Mouse (Mus musculus) heart, postnatal 14 days (tissue): ENCODE results near the gene Wtip. TPM values are rescaled to one million over a fixed set of nuclear protein-coding genes. Genes with fewer than 3 reads are reported as not detected.
"Not testable (repeated sequence)": the region's sequence is repeated elsewhere in the genome, so short reads cannot be mapped to it uniquely, and the experiment has no call there.

ENCODE experiments used
- DNase-seq, 2 experiments: peaks; one replicate each; pipeline ENCODE4 v3.0.0; 2021 to 2022
- intact Hi-C: fragments of 180-260 bp; cut with DNase I; formaldehyde crosslinking; loops from one replicate; pipeline ENCODE4 v1.15.1; 2025
- long read RNA-seq, 2 experiments: library from polyadenylated mRNA; stranded (forward); transcript quantifications; one replicate each; pipeline ENCODE4 v2.0.0; 2021
- total RNA-seq, 2 experiments: library from RNA; stranded (reverse); gene quantifications; 2 replicates each; pipeline ENCODE4 v1.2.3; 2021

The Wtip gene
- 10 to 100 TPM; 14.0 to 15.7 TPM for total RNA-seq
- long read RNA-seq, experiment 1, transcript Wtip-201 (8 exons, 1,962 nt) = major isoform, 27 of 30 reads
- long read RNA-seq, experiment 1, partial matches to known transcripts = 0 of 30 reads
- long read RNA-seq, experiment 1, other reads (novel, unspliced or antisense) = 3 of 30 reads
- long read RNA-seq, experiment 2, transcript Wtip-201 (8 exons, 1,962 nt) = major isoform, 17 of 19 reads
- long read RNA-seq, experiment 2, partial matches to known transcripts = 0 of 19 reads
- long read RNA-seq, experiment 2, other reads (novel, unspliced or antisense) = 2 of 19 reads

DNA sequence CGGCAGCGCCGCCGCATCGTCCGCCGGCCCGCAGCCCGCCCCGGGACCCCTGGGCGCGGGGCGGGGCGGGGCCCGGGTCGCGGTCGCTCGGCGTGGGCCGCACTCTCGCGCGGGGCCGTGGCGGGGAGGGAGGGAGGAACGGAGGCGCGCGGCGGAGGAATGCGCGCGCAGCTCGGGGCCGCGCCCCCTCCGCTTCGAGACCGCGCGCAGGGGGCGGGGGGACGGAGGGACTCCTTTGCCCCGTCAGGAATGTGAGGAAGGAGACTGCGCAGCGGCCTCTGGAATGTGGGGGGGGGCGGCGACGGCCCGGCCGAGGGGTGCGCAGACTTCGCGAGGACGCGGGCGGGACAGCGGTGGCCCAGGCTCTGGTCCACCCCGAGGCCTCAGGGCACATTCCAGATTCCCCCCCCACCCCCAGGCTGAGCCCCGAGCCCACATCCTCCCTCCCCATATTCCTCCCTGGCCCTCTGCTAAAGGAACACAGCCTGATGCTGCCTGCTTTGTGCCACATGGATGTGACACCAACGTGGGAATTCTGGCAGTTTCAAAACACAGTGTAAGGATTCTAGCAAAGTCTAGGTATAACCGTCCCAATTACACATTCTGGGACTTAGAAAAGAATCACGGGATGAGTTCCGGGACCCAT lies at the start of gene Wtip:
TSS of gene Wtip (minus strand) at position 152 of the 646 bp plus-strand sequence.
- DNase-seq = peak; percentile 87 to 88
- intact Hi-C loops = no loop called here

DNA sequence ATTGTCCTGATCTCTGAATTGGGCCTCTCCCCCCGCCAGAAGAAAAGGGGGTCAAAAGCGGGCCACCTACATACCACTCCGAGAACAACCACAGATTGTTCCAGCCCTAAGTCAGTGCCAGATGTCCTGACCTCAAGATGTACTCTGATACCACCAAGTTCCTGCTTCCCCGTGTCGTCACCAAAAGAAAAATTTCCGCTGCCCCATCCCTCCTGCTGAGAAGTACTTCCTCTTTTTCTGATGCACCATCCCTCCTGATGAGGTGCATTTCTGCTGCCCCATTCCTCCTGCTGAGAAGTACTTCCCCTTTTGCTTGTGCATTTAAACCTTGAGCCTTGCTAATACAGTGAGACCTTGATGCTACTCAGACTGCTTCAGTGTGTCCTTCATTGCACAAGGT lies 43.2 kb upstream of the Wtip start:
- intact Hi-C loops, DNase-seq: not testable (repeated sequence)

DNA sequence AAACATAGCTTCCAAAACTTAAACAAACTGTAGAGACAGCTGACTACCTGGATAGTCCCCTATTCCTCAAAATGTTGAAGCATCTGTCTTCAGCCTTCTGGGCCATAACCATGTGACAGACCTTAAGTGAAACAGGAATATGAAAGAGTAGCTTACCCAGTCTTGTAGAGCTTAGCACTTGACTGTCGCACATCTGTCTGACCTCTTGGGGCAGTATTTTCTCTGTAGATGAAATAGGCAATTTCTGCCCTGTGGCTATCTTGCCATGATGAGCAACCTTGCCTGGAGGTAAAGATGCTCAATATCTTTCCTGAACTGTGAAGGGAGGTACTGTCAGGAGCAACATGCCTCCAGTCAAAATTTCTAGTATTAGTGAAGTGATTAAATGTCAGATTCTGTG lies 39.2 kb upstream of the Wtip start:
- DNase-seq = no peak
- intact Hi-C loops = no loop called here

DNA sequence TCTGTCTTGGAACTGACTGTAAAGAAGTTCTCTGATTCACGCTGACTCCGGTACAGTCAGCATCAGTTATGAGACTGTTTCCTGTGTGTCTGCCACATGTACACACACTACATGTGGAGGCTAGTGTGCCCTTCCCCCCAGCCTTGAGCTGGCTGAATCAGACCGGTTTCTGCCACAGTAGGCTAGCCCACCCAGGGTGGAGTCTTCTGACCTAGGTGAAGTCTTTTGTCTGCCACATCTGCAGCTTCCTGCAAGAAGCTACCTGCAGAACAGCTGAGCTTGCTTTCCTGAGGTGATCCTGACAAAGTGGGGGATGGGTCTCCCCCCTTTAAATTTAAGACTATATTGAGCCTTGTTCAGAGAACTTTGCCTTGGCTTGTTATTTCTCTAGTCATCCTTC lies 36.4 kb upstream of the Wtip start, which contains the start of gene Uba2:
TSS of gene Uba2 (minus strand) at position 146 of the 400 bp plus-strand sequence.
- DNase-seq = no peak
- intact Hi-C loops = no loop called here

DNA sequence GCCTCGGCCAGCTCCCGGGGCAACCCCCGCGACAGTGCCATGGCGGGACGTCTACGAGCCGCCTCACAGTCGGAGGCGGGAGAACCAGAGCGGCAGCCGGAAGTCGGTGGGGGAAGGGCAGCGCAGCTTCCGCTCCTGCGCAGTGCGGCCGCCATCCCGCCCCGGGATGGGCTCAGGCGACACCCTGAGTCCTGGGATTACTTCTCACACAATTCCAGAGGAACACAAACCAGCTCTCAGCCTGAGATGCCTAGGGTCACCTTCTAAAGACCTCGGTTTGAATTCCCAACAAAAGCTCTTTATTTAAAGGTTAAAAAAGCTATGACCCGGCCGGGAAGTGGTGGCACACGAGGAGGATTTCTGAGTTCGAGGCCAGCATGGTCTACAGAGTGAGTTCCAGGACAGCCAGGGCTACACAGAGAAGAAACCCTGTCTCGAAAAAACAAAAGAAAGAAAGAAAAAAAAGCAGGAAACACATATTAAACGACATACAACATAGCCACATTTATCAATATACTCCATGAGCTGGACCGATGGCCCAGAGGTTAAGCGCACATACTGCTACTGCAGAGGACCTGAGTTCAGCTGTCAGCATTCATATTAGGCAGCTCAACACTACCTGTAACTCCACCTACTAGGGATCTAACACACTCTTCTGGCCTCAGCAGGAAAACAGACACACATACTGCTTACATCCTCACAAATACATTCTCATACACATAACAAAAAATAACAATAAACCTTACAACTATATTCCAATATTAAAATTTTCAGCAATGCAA lies 35.6 kb upstream of the Wtip start:
- intact Hi-C loops = no loop called here
- peak; percentile 93 to 96 for DNase-seq

DNA sequence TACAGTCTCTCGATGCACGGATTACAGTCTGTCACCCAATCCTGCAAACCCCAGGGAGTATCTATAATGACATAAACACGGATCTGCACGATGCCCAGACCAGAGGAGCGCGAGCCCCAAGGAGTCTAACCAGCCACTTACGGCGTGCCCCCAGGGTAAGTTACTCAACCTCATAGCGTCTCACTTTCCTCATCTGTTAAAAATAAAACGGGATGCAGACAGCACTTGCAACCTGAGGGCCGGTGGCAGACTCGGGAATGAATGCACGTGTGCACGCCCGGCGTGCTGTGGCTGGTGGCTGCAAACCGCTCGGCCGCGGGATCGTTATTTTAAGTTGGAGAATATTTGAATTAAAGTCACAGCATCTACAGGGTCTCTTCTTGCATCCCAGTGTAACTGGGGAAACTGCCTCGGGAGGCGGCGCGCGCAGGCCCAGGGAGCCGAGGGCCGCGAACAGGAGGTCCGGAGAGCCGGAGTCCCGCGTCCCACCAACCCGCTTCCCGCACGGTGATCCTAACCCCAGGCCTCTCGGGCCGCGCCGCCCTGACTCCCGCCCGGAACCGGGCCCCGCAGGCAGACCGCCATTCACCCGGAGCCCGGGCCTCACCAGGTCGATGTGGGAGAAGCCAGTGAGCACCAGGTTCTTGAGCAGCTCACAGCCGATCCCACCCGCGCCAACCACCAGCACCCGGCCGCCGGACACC lies 34.9 kb upstream of the Wtip start:
- intact Hi-C loops = no loop called here

DNA sequence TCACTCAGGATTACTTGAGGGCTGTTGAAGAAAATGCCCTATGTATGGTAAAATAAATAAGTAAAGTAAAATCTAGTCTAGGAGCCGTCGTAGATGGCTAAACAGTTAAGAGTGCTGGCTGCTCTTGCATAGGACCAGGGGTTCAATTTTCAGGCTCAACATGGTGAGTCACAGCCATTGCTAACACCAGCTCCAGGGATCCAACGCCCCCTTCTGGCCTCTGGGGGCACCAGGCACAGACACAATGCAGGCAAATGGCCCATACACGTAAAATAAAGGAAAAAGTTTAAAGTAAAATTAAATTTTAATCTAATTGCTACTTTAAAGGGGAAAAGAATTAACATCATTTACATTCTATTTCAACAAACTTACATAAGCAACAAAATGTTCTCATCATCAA lies 33.8 kb upstream of the Wtip start:
- intact Hi-C loops = no loop called here
- DNase-seq = peak in 1 of 2 experiments; percentile 19

More for the DNA sequence above, 34.9 kb upstream of the Wtip start:
- DNase-seq = peak in 1 of 2 experiments; percentile 7

DNA sequence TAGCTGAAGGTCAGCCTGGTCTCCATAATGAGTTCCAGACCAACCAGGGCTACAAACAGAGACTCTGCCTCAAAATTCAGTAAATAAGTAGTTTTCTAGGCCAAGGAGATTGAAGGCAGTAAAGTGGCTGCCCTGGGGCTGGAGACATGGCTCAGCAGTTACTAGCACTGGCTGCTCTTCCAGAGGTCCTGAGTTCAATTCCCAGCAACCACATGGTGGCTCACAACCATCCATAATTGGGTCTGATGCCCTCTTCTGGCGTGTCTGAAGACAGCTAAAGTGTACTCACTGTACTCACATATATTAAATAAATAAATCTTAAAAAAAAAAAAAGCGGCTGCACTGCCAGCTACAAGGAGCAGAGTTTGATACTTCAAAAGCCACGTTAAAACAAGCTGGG lies 32.9 kb upstream of the Wtip start:
- no peak for DNase-seq
- intact Hi-C loops = no loop called here

DNA sequence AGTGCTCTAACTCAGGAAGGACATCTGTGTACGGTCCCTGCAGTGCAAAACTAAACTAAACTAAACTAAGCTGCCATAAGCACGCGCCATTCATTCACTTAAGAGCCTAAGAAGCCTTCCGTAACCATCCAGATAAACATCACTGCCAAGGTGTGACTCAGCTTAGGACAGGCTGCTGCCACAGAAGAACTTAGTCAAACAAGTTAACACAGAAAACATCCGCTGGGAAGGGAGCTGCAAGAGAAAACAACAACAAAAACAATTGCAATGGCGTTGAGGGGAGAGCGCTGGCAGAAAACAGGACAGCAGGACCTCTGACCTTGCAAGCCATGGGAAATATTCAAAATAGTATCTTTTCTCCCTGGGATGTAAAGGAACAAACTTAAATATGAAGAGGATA lies 31.6 kb upstream of the Wtip start:
- DNase-seq = no peak
- intact Hi-C loops = no loop called here

DNA sequence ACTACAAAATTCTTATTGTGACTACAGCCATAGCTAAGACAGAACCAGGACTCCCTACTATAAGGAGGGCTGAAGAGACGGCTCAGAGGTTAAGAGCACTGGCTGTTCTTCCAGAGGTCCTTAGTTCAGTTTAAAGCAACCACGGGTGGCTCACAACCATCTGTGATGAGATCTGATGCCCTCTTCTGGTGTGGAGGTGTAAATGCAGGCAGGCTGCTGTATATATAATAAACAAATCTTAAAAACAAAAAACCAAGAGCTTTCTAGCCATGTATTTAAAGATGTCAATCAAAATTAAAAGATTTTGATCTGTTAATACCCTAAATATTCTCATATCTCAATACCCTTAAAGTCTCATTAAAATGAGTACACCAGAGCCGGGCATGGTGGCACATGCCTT lies 26.1 kb upstream of the Wtip start:
- intact Hi-C loops = no loop called here
- DNase-seq = no peak

DNA sequence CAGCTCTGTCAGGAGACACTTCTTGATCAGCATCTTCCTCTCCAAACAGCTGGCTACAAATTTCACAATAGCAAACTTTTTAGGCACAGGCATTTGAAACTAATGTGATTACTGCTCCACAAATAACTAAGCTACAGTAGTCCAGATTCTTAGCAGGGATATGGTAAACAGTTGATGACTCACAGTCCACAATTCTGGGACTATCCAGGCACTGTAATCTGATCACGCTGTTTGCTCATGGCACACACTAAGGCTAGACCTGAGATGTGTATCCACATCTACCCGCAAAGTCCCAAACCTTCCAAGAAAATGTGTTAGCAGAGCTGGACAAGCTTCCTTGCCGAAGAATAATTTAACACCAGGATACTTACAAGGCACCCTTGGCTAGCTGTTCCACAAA lies 24.9 kb upstream of the Wtip start:
- intact Hi-C loops = no loop called here
- no peak for DNase-seq

DNA sequence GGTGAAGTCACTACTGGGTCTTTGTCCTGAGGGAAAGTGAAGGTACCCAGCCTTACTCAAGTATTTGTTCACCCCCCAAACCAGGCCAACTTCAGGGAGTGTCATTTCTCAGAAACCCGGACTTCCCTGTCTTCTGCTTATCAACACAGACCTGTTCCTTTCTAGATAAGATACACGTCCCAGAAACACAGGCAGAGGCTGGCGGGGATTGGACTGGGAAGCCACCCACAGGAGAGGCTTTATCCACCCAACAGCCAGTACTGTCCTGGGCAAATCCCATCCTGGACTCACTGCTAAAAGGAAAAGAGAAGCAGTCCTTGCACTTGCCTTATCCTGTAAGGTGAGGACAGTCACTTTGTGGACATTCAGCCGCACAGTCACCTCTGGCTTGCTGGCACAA lies 14.1 kb upstream of the Wtip start:
- intact Hi-C loops = no loop called here
- no peak for DNase-seq

DNA sequence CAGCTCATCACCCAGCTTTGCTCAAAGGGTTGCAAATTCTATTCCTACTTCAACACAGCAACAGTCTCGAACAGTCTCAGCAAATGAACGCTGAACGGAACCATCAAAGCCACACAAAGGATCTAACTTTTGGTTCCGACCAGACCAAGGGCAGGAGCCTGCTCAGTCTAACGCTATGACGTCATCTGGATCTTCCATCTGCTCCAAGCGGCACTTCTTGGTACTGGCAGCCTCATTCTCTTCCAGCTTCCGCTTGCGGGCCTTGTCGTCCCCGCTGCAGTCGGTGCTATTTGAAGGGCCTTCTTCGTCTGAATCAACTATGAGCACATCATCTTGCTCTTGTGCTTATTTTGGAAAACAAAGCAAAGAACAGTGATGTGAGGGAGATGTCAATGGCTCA lies 8.1 kb upstream of the Wtip start:
- intact Hi-C loops = no loop called here
- no peak for DNase-seq

DNA sequence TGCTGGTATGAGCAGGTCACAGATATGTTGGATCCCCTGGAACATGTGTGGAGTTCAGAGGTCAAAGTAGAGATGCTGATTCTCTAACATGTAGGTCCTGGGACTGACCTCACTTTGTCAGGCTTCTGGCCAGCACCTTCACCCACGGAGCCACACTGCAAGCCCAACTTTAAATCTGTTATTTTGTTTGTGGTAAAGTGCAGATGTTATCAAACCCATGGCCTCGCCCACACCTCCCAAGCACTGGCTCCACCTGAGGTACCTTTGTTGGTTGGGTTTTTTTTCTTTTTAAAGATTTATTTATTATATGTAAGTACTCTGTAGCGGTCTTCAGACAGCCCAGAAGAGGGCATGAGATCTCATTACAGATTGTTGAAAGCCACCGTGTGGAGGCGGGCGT lies 6.4 kb upstream of the Wtip start:
- intact Hi-C loops = no loop called here
- no peak for DNase-seq

DNA sequence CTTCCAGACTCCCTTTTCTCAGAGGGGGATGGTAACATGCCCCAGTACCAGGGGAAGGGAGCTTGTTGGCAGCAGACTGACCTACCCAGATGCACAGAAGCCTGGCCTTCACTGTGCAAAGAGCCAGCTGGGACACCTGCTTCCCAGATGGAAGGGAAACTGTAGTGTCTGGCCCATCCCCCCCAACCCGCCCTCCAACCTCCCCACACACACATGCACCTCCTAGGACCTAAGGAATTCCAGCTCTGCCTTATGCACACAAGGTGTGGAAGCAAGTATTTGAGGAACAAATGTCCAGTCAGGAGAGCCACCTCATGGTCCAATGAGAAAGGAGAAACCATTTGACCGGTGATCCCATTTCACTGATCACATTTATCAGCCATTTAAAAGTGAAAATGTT lies 1.3 kb upstream of the Wtip start:
- intact Hi-C loops = no loop called here

DNA sequence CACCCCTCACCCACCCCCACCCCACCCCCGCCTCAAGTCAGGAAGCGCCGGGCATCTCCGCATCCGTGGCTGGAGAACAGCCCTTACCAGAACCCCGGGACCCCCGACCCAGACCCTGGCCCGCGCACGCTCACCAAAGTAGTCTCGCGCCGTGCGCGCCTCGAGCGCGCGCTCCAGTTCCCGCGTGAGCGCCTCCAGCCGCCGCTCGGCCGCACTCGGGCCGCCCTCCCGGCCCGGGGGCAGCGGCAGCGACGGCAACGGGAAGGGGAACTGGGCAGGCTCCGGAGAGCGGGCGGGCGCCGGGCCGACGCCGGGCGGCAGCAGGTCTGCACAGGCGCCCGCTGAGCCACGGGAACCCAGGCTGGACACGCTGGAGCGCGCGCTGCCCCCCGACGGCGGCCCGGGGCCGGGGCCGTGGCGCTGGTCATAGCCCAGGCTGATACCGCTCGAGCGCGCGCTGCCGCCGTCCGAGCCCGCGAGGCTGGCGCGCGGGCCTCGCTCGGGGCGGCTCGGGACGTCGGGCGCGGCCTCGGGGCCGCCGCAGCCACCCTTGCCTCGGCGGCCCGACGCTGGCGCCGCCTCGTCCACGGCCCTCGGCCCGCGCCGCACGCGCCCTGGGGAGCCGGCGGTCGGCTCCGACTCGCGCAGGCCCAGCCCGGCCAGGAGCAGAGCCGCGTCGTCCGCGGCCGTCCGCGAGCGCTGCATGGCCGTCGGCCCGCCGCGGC lies 551 bp downstream of the Wtip start:
- peak; percentile 40 to 53 for DNase-seq
- intact Hi-C loops = no loop called here

More for the DNA sequence above, 1.3 kb upstream of the Wtip start:
- DNase-seq = no peak

DNA sequence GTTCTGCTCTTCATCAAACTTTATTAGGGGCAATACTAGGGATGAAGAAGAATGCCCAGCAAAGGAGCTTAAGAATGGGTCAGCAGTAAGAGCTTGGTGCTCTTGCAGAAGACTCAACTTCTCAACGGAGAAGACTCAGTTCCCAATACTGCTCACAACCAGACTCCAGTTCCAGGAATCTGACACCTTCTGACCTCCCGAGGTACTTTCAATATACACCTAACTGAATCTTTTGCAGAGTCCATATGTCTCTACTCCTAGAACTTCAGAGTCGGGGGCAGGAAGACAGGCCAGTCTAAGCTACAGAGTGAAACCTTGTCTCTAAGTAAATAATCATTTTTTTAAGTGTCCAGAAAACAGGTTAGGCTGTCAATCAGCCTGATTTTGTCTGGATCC lies 1.1 kb downstream of the Wtip start:
- no peak for DNase-seq

DNA sequence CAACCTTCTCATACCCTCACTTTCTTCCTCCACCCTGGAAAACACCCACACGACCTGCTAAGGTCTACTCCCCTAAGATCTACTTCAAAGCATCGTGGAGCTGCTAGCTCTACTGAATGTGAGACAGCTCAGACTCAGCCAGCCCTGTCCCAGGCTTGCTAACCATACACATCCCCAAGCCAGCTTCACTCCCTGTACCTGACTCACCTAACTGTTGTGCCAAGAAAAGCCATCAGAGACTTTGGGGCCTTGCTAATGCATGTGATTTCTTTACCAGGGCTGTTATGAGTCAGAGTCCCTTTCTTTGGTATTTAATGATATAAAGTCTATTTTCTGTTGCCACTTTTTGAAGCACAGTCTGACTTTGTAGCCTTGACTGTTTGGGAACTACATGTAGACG lies 1.9 kb downstream of the Wtip start:
- intact Hi-C loops = no loop called here
- no peak for DNase-seq

More for the DNA sequence above, 1.1 kb downstream of the Wtip start:
- intact Hi-C loops = no loop called here

DNA sequence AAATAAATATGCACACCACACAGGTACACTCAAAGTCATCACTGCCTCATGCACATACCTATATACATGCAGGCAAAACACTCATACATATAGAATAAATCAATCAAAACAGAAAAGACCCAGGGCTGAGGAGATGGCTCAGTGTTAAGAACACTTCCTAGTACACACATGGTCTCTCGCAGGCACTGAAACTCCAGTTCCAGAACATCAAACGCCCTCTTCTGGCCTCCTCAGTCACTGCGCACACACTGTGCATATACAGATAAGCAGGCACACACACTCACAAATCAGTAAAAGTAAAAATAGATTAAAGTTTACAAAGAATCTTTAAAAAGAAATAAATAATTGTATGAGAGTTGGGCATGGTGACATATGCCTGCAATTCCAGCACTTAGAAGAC lies 6.8 kb downstream of the Wtip start:
- intact Hi-C loops = no loop called here
- DNase-seq = no peak

DNA sequence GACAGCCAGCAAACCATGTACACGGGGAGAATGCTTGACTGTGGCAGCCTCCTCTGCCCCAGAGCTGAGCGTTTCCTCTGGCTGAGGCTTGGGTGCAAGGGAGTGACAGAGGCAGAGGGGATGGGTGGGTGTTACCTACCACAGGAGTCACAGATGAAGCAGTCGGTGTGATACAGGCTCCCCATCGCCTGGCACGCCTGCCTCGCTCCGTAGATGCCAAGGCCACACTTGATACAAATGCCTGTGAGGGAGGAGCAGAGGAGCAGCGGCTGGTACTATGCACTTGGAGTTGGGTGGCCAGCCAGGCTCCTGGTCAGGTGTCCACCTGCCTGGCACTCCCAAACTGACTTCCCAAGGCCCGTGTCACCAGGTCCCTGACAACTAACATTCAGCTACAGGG lies 7.7 kb downstream of the Wtip start:
- no peak for DNase-seq
- intact Hi-C loops = no loop called here
